Mouse (Mus musculus): Measurements from ENCODE around the gene Pmvk. TPM values are rescaled to one million over a fixed set of nuclear protein-coding genes. Genes with fewer than 3 reads are reported as not detected.

The Pmvk gene
- polyA plus RNA-seq, 1 experiment from 2014 or later, result 49.7 TPM

DNA sequence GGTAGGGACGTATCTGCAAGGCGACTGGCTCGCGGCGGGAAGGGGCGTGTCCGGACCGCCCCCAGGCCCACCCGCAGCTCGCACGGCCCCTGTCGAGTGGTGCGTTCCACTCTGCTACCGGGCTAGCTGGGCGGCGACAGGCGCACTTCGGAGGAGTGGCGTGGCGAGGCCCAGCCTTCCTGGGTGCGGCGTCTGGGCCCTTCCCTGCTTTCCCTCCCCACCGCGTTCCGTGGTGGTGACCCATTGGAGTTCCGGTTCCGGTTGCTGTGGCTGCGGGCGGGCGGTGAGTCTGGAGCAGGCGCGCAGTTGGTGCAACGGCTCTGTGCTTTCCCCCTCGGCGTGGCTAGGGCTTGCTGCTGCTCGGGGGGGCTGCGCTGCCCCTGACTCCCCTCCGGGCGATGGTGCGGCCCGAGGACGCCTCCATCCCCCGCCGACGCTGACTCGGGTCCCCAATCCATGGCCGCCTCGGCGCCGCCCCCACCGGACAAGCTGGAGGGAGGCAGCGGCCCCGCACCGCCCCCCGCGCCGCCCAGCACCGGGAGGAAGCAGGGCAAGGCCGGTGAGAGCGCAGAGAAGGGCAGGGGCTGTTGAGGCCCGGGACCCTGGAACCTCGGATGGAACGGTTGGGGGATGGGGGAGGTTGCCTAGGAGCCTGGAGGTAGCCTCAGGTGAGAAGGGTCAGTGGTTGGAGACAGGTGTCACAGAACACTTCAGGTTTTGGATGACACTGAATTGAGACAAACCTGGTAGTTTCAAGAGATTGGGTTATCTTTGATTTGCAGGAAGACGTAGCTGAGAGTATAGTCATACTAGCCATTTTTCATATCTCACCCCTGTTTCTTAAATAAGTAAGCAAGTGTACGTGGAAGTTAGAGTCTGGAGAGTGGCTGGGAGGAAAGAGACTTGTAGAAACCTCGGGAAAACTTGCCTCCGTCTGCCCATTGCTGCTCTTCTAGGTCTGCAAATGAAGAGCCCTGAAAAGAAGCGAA lies 23.9 kb upstream of the Pmvk start, which contains the start of gene Pygo2:
Pygo2 (plus strand) TSS at position 44 of the 989 bp plus-strand sequence.
- ATAC-seq (ENCODE audit: low FRiP score, low TSS enrichment) (peak; percentile 98), DNase-seq (ENCODE audit: low spot score) (peak; percentile 98)
- Histone ChIP-seq H3K9me3 (ENCODE audit: control insufficient read depth, low read length) (no peaks in the 10 kb centered on the region), H3K27ac (replicated peaks) (peak within 1 kb of the TSS; percentile 91), H3K4me2 (replicated peaks; ENCODE audit: low read depth) (peak within 1 kb of the TSS; percentile 88), H3K9ac (ENCODE audit: low read length) (peak within 1 kb of the TSS; percentile 94), H3K27me3 (ENCODE audit: control insufficient read depth, insufficient read depth, low read length) (no peaks in the 10 kb centered on the region), H3K36me3 (ENCODE audit: control insufficient read depth, insufficient read depth, low read length) (peaks cover 9% of the 10 kb centered on the region), H3K4me3 (ENCODE audit: low read depth, low read length) (peak within 1 kb of the TSS; percentile 94), H3K4me1 (replicated peaks; ENCODE audit: control insufficient read depth, insufficient read depth) (peaks cover 4% of the 10 kb centered on the region)
- 2% methylated on average over 67 of the region's 68 CpGs for WGBS
- peak; percentile 36; the same call in 1 of the 2 replicates for TF ChIP-seq CTCF (IDR thresholded peaks at IDR 0.05; ENCODE audit: low read depth)
- TF ChIP-seq EP300 (optimal IDR thresholded peaks at IDR 0.05), result no peak

DNA sequence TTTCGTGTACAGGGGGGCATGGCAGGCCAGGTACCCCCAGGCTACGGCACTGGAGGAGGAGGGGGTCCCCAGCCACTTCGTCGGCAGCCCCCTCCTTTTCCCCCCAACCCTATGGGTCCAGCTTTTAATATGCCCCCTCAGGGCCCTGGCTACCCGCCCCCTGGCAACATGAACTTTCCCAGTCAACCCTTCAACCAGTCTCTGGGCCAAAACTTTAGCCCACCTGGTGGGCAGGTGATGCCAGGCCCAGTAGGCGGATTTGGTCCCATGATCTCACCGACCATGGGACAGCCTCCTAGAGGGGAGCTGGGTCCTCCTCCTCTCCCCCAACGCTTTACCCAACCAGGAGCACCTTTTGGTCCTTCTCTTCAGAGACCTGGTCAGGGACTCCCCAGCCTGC lies 21.7 kb upstream of the Pmvk start:
- no peak overlapping the region for H3K9ac ChIP-seq (ENCODE audit: low read length)
- no peak overlapping the region for H3K4me2 ChIP-seq (replicated peaks; ENCODE audit: low read depth)
- DNase-seq (ENCODE audit: low spot score) (no peak), ATAC-seq (ENCODE audit: low FRiP score, low TSS enrichment) (no peak)
- no peak for TF ChIP-seq CTCF (IDR thresholded peaks at IDR 0.05; ENCODE audit: low read depth)
- TF ChIP-seq EP300 (optimal IDR thresholded peaks at IDR 0.05), result no peak
- no peaks in the 10 kb centered on the region for H3K27me3 ChIP-seq (ENCODE audit: control insufficient read depth, insufficient read depth, low read length)
- 97% methylated on average over 8 of the region's 8 CpGs for WGBS
- H3K27ac ChIP-seq (replicated peaks), result no peak overlapping the region
- H3K4me3 ChIP-seq (ENCODE audit: low read depth, low read length), result no peak overlapping the region
- peaks cover 9% of the 10 kb centered on the region for H3K4me1 ChIP-seq (replicated peaks; ENCODE audit: control insufficient read depth, insufficient read depth)
- no peaks in the 10 kb centered on the region for H3K9me3 ChIP-seq (ENCODE audit: control insufficient read depth, low read length)
- H3K36me3 ChIP-seq (ENCODE audit: control insufficient read depth, insufficient read depth, low read length), result peaks cover 5% of the 10 kb centered on the region; the same call in 1 of the 2 replicates

GRCm38 (mm10) chr3:89434532-89434931 lies 19.8 kb upstream of the Pmvk start:
- WGBS, result 73% methylated on average over 11 of the region's 11 CpGs
- H3K4me3 ChIP-seq (ENCODE audit: low read depth, low read length), result no peak overlapping the region
- H3K9ac ChIP-seq (ENCODE audit: low read length), result no peak overlapping the region
- no peaks in the 10 kb centered on the region for H3K27me3 ChIP-seq (ENCODE audit: control insufficient read depth, insufficient read depth, low read length)
- H3K27ac ChIP-seq (replicated peaks), result no peak overlapping the region
- peaks cover 5% of the 10 kb centered on the region; the same call in 1 of the 2 replicates for H3K36me3 ChIP-seq (ENCODE audit: control insufficient read depth, insufficient read depth, low read length)
- no peak for ATAC-seq (ENCODE audit: low FRiP score, low TSS enrichment)
- peaks cover 9% of the 10 kb centered on the region for H3K4me1 ChIP-seq (replicated peaks; ENCODE audit: control insufficient read depth, insufficient read depth)
- no peak for DNase-seq (ENCODE audit: low spot score)
- H3K9me3 ChIP-seq (ENCODE audit: control insufficient read depth, low read length), result no peaks in the 10 kb centered on the region
- H3K4me2 ChIP-seq (replicated peaks; ENCODE audit: low read depth), result no peak overlapping the region
- no peak for TF ChIP-seq EP300 (optimal IDR thresholded peaks at IDR 0.05)
- TF ChIP-seq CTCF (IDR thresholded peaks at IDR 0.05; ENCODE audit: low read depth), result no peak

GRCm38 (mm10) chr3:89435041-89435440 lies 19.3 kb upstream of the Pmvk start:
- TF ChIP-seq CTCF (IDR thresholded peaks at IDR 0.05; ENCODE audit: low read depth), result no peak
- no peak for TF ChIP-seq EP300 (optimal IDR thresholded peaks at IDR 0.05)
- H3K4me1 ChIP-seq (replicated peaks; ENCODE audit: control insufficient read depth, insufficient read depth), result peaks cover 9% of the 10 kb centered on the region
- H3K4me2 ChIP-seq (replicated peaks; ENCODE audit: low read depth), result no peak overlapping the region
- peaks cover 5% of the 10 kb centered on the region; the same call in 1 of the 2 replicates for H3K36me3 ChIP-seq (ENCODE audit: control insufficient read depth, insufficient read depth, low read length)
- no peak for DNase-seq (ENCODE audit: low spot score)
- ATAC-seq (ENCODE audit: low FRiP score, low TSS enrichment), result no peak
- H3K4me3 ChIP-seq (ENCODE audit: low read depth, low read length), result no peak overlapping the region
- H3K9me3 ChIP-seq (ENCODE audit: control insufficient read depth, low read length), result no peaks in the 10 kb centered on the region
- H3K27ac ChIP-seq (replicated peaks), result no peak overlapping the region
- no peaks in the 10 kb centered on the region for H3K27me3 ChIP-seq (ENCODE audit: control insufficient read depth, insufficient read depth, low read length)
- no peak overlapping the region for H3K9ac ChIP-seq (ENCODE audit: low read length)
- 61% methylated on average over 7 of the region's 7 CpGs for WGBS

DNA sequence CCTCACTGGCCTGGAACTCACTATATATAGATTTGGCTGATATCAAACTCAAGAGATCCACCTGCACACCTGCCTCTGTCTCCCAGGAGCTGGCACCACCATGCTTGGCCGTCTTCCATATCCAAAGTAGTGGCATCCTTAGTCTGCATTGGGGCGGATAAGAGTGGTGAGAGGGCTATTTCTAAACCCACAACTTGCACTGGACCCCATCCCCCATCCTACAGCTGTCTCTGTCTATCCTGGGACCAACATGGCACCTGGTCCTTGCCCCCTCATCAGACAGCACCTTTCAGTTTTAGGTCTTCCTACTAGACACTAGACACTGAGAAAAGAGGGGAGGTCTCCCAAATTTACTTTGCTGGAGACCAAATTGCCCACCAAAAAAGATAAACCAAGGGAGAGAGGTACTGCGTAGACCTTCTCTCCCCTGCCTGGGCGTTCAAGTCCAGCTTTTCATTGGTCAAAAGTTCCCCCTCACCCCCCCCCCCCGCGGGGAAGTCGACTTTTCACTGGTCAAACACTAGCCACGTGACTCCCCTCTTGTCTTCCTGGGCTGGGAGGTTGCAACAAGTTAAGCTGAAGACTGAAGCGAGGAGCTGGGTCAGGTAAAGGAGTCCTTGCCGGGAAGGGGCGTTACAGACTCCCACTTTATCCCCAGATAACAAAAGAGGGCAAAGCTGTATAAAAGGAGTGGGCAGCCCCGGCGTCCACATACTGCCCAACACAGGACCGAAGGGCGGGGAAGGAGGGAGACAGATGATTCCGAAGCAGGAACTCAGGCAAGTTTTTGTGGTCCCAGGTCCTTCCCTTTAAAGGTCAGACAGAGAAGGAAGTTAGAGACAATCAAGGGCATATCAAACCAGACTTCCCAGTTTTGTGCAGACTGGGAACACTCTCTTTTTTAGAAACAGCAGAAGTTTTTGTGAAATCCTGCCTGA lies 17.9 kb upstream of the Pmvk start, which contains the start of gene Pbxip1:
Pbxip1 (plus strand) TSS at position 531 of the 938 bp plus-strand sequence.
- whole genome bisulfite sequencing, result 6% methylated on average over 16 of the region's 16 CpGs
- Histone ChIP-seq H3K9ac (ENCODE audit: low read length) (peak within 1 kb of the TSS; percentile 59), H3K27me3 (ENCODE audit: control insufficient read depth, insufficient read depth, low read length) (no peaks in the 10 kb centered on the region), H3K4me3 (ENCODE audit: low read depth, low read length) (peak within 1 kb of the TSS; percentile 48), H3K4me1 (replicated peaks; ENCODE audit: control insufficient read depth, insufficient read depth) (peaks cover 5% of the 10 kb centered on the region), H3K27ac (replicated peaks) (peak within 1 kb of the TSS; percentile 66), H3K9me3 (ENCODE audit: control insufficient read depth, low read length) (no peaks in the 10 kb centered on the region), H3K4me2 (replicated peaks; ENCODE audit: low read depth) (peak within 1 kb of the TSS; percentile 67), H3K36me3 (ENCODE audit: control insufficient read depth, insufficient read depth, low read length) (peaks cover 5% of the 10 kb centered on the region; the same call in 1 of the 2 replicates)
- no peak for TF ChIP-seq CTCF (IDR thresholded peaks at IDR 0.05; ENCODE audit: low read depth)
- no peak for TF ChIP-seq EP300 (optimal IDR thresholded peaks at IDR 0.05)
- ATAC-seq (ENCODE audit: low FRiP score, low TSS enrichment) (peak; percentile 77), DNase-seq (ENCODE audit: low spot score) (peak; percentile 87)
